Mouse (Mus musculus) heart, adult 2 months (tissue): Measurements from ENCODE around the gene Abr.

Experiments used
- CTCF ChIP-seq: fragments of 200-600 bp; IDR thresholded peaks from 2 replicates; pipeline ENCODE4 v1.8.1; 2022; ENCODE audit warnings: antibody characterized with exemption, mild to moderate bottlenecking, moderate library complexity
- EP300 ChIP-seq: fragments of 200-500 bp; IDR thresholded peaks from 2 replicates; pipeline ENCODE4 v1.6.1; 2011; ENCODE audit warnings: low read depth, low read length, control low read depth; ENCODE audit not compliant: insufficient read depth
- POLR2A ChIP-seq: fragments of 200-500 bp; IDR thresholded peaks from 2 replicates; pipeline ENCODE4 v1.6.1; 2011; ENCODE audit warnings: mild to moderate bottlenecking, low read depth, low read length, control low read depth; ENCODE audit not compliant: insufficient read depth

GRCm38 (mm10) chr11:76489407-76489806 is 132.7 kb downstream of the Abr start:
- no peak for TF ChIP-seq POLR2A
- no peak for TF ChIP-seq CTCF
- no peak for TF ChIP-seq EP300
